Mouse (Mus musculus): ENCODE data around the gene Slc10a7. TPM values are rescaled to one million over a fixed set of nuclear protein-coding genes. Genes with fewer than 3 reads are reported as not detected.
"Not testable (repeated sequence)": the region's sequence is repeated elsewhere in the genome, so short reads cannot be mapped to it uniquely, and the experiment has no call there.

The Slc10a7 gene
- total RNA-seq, 2 experiments from 2014 or later = 4.3 to 6.1 TPM

DNA sequence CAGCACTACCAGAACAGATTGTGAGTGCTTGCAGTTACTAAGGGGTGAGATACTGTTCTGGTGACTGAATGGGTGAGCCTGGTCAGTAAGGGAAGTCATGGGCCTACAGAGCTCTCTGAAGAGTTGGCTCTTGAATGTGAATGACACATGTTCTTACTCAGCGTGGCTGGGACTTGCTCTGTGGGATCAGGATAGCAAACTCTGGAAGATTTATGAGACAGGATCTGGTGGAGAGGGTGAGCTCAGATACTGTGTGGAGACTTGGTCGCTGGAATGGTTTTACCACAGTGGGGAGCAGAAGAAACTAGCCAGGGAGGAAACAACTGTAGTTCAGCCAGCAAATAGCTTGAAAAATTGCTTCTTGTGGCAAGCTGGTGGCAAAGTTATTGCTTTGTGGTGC is 35.4 kb downstream of the Slc10a7 start:
- no peak for ATAC-seq (replicated peaks; ENCODE audit: low FRiP score, poor library complexity, severe bottlenecking)

DNA sequence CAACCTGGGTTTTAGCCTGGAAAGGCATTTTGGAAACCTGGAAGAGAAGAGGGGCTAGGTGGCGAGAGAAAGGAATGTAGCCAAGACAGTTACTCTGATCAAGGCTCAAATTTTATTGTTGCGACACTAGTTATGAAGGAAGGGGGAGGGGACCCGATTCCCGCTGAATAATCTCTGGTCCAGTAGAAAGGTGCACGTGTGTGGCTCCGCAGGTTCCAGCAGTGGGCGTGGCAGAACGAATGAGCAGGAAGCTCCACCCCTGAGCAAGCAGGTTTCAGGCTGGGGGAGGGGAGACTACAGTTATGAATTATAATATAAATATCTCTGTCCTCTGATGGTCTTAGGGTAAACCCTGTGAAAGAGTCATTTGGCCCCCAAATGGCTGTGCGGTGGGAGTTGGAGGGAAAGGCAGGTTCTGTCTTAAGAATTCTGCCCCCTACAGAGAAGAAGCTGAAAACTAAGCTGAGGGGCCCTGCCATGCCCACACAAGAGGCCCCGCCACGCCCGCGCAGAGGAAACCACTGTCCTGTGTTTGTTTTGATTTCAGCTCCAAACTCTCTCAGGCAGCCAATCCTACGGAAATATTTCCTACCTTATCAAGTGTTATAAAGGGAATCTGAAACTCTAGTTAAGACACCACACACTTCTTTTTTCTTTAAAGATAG is 36.1 kb downstream of the Slc10a7 start:
- not testable (repeated sequence) for ATAC-seq (replicated peaks; ENCODE audit: low FRiP score, poor library complexity, severe bottlenecking)

DNA sequence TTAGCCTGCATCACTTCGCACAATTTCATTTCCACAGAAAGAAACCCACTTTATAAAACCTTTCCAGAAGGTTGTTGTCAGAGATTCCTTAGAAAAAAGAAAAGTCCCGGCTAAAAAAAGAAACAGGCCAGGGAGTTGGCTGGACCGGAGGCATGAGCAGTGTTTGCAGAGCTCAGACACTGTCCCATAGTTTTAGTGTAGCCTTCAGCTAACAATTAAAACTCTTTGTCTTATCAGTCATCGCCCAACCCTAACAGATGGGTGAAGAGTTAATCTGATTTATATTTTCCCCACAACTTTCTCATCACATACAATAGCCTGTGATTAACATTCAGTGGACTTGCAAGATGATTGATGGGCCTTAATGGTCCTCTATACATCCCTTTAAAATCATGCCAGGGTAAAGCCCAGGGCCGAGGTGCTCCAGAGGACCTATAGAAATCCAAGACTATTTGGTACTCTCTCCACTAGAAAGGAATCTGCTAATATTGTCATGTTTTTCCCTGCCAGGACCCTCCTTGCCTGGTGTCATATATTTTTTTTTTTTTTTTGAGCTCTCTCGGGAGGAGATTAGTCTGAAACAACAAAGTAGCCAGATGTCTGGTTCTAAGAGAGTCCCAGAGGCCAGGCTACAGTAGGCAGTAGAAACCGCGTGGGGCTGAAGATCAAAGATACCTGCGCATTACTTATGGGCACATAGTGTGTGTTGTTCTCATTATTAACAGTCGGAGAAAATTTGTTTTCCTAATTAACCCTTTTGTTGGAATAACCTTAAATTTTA is 41.0 kb downstream of the Slc10a7 start:
- no peak for ATAC-seq (replicated peaks; ENCODE audit: low FRiP score, poor library complexity, severe bottlenecking)

DNA sequence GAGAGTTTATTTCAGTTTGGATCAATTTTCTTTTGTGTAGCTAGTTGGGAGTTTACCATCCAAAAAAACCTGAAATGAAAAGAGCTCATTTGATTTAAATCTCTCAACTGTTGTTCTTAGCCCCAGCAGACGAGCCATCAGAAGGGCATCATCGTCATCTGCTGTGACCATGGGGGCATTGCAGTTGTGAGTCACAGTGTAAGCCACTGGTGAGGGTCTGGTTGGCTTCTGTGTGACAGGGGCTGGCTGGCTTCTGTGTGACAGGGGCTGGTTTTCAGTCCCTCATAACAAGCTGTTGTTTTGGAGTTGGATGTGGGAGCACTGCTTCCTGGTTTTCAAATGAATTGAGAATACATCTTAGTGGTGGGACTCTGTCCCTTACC is 41.6 kb downstream of the Slc10a7 start:
- no peak for ATAC-seq (replicated peaks; ENCODE audit: low FRiP score, poor library complexity, severe bottlenecking)

DNA sequence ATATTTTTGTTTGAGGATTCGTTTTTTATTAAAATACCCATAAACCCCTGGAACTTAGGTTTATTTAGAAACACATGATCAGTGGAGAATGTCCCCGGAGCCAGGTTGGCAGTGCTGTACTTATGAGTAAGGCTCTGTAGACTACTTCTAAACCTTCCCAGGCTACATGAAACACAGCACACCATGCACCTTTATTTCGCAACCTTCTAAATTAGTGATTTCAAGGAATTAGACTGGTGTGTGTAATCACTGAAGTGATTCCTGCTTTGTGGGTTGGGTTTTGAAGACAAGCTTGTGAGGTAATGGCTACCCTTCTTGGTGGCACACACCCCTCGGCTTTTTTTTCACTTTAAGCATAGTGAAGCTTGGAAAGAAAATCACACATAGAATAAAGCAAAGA is 46.7 kb downstream of the Slc10a7 start:
- no peak for ATAC-seq (replicated peaks; ENCODE audit: low FRiP score, poor library complexity, severe bottlenecking)

DNA sequence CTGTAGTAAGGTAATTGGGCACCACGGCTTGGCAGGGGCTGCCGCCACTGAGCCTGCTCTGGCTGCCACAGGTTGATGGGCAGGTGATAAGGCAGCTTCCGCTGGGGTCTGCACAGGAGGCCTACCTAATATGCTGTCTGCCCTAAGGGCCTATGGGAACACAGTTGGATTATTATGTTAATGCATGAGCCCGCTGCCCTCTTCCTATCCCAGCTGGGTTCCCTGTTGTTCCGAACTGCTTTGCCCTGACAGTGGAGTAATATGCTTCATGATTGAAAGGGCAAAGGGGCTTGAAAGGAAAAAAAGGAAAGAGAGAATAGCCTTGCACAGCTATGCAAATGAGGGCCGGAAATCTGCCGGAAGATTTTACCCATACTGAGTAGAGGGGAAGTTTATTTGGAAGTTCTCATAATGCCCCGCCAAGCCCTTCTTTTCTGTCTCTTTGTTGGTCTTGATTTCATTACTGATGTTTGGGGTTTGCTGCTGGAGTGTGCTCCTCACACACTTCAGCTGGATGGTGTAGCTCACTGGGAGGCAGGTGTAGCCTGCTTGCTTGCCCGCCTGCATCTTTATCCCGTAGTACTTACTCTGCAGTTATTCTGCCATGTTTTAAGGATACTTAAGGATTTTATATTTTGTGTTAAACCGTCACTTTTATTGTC is 47.8 kb downstream of the Slc10a7 start:
- ATAC-seq (replicated peaks; ENCODE audit: low FRiP score, poor library complexity, severe bottlenecking) = no peak

DNA sequence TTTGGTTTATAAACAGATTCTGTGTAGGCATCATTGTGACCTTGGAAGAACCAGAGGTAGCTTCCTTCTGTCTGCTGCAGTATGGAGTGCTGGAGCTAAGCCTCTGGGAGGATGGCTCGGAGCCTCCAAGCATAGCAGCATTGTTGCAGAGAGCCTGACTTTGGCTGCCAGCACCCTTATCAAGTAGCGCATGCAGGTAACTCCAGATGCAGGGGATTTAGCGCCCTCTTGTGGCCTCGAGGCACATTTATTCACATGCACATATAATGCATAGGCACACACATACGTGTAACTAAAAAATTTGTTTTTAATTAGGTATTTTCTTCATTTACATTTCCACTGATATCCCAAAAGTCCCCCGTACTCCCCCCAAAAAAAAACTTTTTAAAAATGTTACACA is 52.5 kb downstream of the Slc10a7 start:
- no peak for ATAC-seq (replicated peaks; ENCODE audit: low FRiP score, poor library complexity, severe bottlenecking)

DNA sequence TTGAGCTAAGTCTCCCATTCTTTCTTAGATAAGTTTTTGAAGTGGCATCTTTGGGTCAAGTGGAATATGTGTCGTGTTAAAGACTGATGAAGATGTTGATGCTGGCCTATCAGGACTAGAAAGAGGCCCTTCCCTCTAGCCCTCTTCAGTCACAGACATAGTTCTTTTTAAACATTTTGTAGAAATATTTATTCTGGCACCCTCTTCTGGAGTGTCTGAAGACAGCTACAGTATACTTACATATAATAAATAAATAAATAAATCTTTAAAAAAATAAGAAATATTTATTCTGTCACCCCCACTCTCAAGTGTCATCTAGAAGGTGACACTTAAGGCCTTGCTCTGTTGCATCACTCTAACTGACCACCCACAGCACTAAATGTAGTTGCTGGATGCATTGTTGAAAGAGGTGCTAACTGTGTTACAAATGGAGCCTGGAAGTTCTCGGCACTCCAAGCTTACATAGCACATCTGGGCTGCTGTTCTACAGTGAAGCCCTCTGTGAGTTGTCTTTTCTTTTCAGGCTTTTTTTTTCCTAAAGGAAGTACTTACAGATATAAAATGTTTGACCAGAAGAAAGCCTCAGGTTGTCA is 54.4 kb downstream of the Slc10a7 start:
- ATAC-seq (replicated peaks; ENCODE audit: low FRiP score, poor library complexity, severe bottlenecking) = no peak

DNA sequence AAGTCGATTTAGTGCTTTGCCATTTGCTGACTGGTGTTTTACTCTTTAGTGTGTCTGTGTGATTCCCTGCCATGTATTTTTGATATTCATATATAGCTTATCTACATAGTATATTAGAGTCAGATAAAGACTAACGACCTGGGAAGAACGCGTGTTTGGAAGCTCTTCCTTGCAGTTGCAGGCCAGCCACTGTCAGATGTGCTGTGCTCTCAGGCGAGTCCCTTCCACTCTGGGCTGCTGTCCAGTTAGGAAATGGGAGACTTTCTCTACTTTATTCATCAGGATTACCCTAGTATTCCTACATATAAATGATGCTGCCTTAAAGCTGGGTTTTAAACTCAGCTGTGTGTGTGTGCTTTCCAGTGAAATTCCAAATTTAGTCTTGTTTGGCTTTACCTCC is 55.1 kb downstream of the Slc10a7 start:
- ATAC-seq (replicated peaks; ENCODE audit: low FRiP score, poor library complexity, severe bottlenecking) = no peak

DNA sequence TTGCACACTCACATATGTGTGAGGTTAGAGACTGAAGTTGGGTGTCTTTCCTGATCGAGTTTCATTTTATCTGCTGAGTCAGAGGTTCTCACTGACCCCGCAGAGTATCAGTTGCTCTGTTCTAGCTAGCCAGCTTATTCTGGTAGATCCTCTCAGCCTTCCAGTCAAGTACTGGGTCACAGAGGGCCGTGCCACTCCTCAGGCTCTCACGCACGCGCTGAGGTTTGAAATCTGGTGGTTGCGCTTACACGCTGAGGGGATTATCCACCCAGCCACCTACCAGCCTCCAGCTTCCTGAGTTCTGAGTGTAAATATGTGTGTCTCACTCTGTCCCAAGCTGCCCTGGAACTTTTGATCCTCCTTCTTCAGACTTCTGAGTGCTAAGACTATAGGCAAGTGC is 59.0 kb downstream of the Slc10a7 start:
- no peak for ATAC-seq (replicated peaks; ENCODE audit: low FRiP score, poor library complexity, severe bottlenecking)

DNA sequence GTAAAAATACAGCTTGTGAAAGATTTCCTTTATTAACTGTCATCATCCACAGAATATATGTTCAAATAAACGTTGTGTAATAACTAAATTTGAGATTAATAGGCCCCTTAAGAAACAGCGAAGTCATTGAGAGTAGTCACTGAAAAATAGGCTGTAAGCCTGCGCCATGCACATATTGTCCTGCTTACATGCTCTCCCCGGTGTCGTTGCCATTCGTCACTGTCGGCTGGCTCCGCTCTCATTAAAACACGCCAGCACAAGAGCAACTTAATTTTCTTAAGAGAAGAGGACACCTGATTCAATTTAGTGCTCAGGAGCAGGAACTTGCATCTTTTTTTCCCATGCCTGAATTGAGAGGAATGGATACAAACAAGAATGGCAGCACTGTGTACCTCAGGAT is 62.4 kb downstream of the Slc10a7 start:
- ATAC-seq (replicated peaks; ENCODE audit: low FRiP score, poor library complexity, severe bottlenecking) = no peak

DNA sequence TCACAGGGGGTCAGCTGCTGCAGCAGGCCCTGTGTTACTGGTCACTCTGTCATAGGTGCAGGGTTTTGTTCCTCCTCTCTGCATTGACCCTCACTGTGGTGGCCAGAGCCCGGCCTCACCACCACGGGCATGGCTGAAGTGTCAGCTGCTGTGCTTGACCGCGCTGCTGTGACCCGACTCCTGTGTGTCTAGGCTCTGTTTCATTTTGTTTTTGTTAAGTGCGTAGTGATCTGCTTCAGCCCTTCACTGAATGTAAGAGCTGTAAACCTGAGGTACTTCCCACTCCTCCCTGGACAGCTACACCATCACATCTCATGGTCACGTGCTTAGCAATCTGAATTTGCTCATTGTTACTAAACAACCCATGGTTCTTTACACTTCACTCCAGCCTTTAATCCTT is 65.1 kb downstream of the Slc10a7 start:
- no peak for ATAC-seq (replicated peaks; ENCODE audit: low FRiP score, poor library complexity, severe bottlenecking)

DNA sequence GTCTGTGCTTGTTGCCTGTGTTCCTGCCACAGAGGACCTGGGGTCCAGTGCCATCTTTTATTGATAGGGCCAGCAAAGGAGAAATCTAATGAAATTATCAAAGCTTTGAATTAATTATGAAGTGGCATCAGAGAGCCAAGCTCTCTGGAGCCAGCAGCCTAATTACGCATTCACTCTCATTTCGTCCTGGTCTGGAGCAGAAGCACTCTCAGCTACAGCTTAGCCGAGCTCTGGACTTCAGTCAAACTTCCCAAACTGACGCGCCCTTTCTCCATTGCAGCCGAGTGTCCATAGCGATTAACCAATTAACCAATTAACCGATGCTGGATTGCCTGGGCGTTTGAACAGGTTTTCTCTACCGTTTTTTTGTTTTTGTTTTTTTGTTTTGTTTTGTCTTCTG is 68.4 kb downstream of the Slc10a7 start:
- ATAC-seq (replicated peaks; ENCODE audit: low FRiP score, poor library complexity, severe bottlenecking) = no peak

DNA sequence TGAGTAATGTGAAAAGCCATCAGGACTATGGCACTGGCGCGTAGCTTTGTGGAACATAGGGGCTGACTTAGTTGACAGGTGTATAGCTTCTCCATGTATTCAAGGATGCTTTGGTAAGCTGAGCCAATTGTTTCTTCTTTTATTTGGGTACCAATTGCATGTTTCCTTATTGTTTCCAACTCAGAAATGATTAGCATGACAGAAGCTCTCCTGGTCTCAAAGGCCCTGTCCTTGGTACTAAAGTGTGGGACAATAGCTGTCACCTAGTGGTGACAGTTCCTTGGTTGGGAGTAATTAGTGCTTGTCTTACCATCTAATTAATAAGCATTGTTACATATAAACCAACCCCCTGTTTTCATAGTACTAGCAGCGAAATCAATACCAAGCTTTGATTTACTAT is 68.9 kb downstream of the Slc10a7 start:
- ATAC-seq (replicated peaks; ENCODE audit: low FRiP score, poor library complexity, severe bottlenecking) = no peak

DNA sequence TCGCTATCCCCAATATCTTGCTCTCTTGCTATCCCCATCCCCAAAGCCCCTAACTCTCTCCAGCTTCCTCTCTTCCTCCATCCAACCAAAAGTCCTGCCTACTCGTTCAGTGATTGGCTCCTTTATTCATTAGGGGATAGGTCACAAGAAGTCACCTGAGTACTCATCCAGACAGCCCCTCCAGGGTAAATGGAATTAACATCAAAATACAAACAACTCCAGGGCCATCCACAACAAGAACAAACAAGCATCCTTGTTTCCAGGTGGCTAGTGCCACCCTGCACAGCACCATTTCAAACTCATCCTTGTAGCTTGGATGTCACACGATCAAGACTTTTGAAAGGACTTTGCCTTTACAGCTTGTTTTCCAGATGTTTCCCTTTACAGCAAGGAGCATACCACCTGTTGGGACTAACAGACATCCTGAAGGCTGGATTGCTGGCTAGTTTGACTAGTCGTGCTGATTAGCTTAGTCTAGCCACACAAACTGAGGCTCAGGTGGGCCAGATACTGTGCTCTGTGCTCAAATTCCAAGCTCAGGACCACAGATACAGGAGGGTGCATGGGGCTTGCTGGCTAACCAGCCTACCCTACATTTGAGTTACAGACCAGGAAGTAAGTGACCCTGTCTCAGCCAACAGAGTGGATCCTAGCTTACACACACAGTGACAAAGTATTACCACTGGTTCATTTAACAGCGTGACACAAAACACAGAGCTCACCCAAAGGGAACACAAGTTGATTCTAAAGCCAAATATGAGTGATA is 75.0 kb downstream of the Slc10a7 start:
- no peak for ATAC-seq (replicated peaks; ENCODE audit: low FRiP score, poor library complexity, severe bottlenecking)

DNA sequence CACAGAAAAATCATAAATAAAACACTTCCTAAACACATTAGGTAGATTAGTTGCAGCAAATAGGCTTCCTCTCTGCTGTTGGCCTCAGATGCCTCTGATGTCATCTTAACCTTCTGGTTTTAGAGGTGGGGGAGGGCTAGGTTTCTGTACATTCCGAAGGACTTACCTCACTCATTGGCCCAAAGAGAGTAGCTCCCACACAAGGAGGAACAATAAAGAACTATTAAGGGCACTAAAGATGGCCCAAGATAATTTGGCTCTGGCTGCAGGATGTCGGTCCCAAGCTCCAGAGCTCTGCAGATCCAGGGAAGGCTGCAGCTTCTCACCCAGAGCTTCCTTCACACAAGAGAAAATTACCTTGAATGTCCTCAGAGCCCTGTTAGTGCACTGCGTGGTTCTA is 75.7 kb downstream of the Slc10a7 start:
- ATAC-seq (replicated peaks; ENCODE audit: low FRiP score, poor library complexity, severe bottlenecking) = no peak

DNA sequence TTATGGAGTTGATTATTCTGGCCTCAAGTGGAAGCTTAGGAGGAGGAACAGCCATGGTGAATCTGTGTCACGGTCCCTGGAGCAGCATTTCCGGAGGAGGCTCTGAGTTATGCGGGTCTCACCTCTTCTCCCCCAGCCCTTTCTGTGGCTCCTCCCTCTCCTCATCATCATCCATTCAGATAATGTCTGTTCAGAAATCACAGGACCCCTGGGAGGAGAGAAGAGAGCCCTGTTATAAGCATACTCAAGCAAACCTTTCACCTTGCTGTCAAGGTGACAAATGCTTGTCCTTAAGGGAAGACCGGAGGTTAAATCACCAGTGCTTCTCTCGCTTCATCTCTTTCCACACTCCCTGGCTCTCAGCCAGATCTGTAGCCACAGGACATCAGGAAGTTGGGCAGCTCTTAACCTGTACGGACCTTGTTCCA is 86.3 kb downstream of the Slc10a7 start:
- no peak for ATAC-seq (replicated peaks; ENCODE audit: low FRiP score, poor library complexity, severe bottlenecking)

DNA sequence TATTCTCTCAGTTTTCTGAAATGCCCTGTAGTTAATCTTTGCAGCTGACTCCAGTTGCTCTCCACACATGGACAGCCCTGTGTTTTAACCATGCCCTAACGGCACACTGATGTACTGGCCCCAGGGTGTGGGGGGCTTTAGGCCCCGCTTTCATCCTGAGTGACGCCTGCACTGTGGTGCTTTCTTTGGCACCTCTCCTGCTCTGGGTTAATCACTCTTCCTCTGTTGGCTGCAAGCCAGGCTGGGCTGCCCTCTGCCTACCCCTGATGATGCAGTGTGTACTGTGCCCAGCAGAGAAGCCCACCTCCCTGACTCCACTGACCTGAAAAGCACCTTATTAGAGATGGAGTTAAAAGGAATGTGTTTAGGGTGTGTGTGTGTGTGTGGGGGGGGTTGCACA is 89.1 kb downstream of the Slc10a7 start:
- ATAC-seq (replicated peaks; ENCODE audit: low FRiP score, poor library complexity, severe bottlenecking) = no peak

DNA sequence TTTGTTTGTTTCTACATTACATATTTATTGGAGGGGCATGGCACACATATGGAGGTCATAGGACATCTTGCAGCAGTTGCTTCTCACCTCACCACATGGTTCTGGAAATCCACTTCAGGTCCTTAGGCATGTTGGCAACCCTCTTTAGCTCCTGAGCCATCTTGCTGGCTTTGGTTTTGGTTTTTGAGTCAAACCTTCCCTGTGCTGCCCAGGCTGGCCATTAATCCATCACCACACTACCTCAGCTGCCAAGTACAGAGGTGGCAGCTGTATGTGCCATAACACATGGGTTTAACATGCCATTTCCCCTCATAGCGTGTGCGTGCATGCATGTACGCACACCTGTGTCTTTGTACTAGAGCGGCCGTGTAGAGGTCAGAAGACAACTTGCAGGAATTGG is 93.9 kb downstream of the Slc10a7 start:
- no peak for ATAC-seq (replicated peaks; ENCODE audit: low FRiP score, poor library complexity, severe bottlenecking)

DNA sequence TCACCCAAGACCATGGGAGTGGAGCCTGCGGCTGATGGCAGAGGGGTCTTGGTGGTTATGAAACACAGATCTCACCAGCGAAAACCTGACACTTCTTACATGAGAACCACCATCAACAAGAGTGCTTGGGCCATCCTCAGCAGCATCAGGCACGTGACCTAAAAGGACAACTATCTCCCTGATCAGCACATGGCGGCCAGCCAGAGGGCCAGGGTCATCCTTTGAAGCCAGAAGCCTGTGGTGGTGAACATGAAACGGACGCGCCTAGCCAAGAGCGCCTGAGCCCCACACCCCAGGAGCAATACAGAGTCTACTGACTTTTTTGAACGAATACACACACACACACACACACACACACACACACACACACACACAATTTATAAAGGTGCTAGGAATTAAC is 95.3 kb downstream of the Slc10a7 start:
- no peak for ATAC-seq (replicated peaks; ENCODE audit: low FRiP score, poor library complexity, severe bottlenecking)

All from erythroblast, adult 5-6 weeks (primary cell).